Mouse (Mus musculus) midbrain, embryonic 16.5 days (tissue): ENCODE data around the gene Ccdc155. TPM values are rescaled to one million over a fixed set of nuclear protein-coding genes. Genes with fewer than 3 reads are reported as not detected.

Source experiments
- ATAC-seq: fragments of 200-750 bp; cut with Nextera tagmentation; 2 replicates; pipeline ENCODE4 v1.8.0; 2017; ENCODE audit warnings: moderate TSS enrichment
- H3K27ac ChIP-seq: fragments of 300-500 bp; sonication (generic); 2 replicates; pipeline ENCODE4 v1.5.1; 2014; ENCODE audit warnings: mild to moderate bottlenecking, low read length, mixed read lengths
- H3K27me3 ChIP-seq: fragments of 300-500 bp; sonication (generic); 2 replicates; pipeline ENCODE4 v1.6.1; 2014; ENCODE audit warnings: low read depth, low read length, mixed read lengths; ENCODE audit not compliant: control insufficient read depth, insufficient read depth
- H3K36me3 ChIP-seq: fragments of 300-500 bp; sonication (generic); 2 replicates; pipeline ENCODE4 v1.6.1; 2014; ENCODE audit warnings: mild to moderate bottlenecking, low read length, moderate library complexity, mixed read lengths; ENCODE audit not compliant: control insufficient read depth, insufficient read depth
- H3K4me1 ChIP-seq: fragments of 300-500 bp; sonication (generic); 2 replicates; pipeline ENCODE4 v1.6.1; 2014; ENCODE audit warnings: mild to moderate bottlenecking, low read length, mixed read lengths; ENCODE audit not compliant: control insufficient read depth, insufficient read depth
- H3K4me2 ChIP-seq: fragments of 300-500 bp; sonication (generic); 2 replicates; pipeline ENCODE4 v1.6.1; 2014; ENCODE audit warnings: mild to moderate bottlenecking, low read length, mixed read lengths
- H3K4me3 ChIP-seq: fragments of 300-500 bp; sonication (generic); 2 replicates; pipeline ENCODE4 v1.5.1; 2014; ENCODE audit warnings: low read depth, mild to moderate bottlenecking, low read length, moderate library complexity, mixed read lengths
- H3K9ac ChIP-seq: fragments of 300-500 bp; sonication (generic); 2 replicates; pipeline ENCODE4 v1.6.1; 2014; ENCODE audit warnings: low read depth, low read length, mixed read lengths
- H3K9me3 ChIP-seq: fragments of 300-500 bp; sonication (generic); replicated peaks from 2 replicates; pipeline ENCODE4 v1.6.1; 2014; ENCODE audit warnings: mild to moderate bottlenecking, low read length, mixed read lengths; ENCODE audit not compliant: control insufficient read depth, poor library complexity, severe bottlenecking
- WGBS: fragments of 180-500 bp; shearing (Covaris S2); extraction: QIAGEN DNeasy Blood & Tissue Kit; methylation state at CpG from one replicate; pipeline ENCODE4 v1.1.7; 2014; 5-methylcytosine and 5-hydroxymethylcytosine counted together
- polyA plus RNA-seq: library from polyadenylated mRNA; unstranded; fragments of >200 nt; fragmentation: Nextera tagmentation; extraction: Ambion mirVana; gene quantifications from 2 replicates; pipeline ENCODE4 v1.2.1, GENCODE M21; 2015

Ccdc155 gene
- polyA plus RNA-seq, 1 experiment from 2014 or later, result 0.45 TPM

DNA sequence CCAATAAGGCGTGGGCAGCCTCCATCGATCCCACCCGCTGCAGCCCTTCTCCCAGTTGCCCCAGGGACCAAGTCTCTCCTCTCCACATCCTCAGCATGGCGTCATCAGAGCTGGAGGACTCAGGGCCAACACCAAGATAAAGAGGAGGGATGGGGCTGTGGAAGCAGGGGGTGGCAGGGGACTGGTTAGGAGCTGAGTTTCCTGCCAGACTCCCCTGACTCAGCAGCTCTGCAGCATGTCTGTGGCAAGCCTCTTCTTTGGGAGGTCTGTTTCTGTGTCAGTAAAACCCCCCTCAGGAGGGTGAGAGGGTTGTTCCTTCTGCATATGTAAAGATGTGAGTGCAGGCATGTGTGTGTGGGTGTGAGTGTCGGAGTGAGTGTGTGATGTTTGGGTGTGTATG lies 7.7 kb downstream of the Ccdc155 start:
- H3K9ac ChIP-seq, result no peak overlapping the region

DNA sequence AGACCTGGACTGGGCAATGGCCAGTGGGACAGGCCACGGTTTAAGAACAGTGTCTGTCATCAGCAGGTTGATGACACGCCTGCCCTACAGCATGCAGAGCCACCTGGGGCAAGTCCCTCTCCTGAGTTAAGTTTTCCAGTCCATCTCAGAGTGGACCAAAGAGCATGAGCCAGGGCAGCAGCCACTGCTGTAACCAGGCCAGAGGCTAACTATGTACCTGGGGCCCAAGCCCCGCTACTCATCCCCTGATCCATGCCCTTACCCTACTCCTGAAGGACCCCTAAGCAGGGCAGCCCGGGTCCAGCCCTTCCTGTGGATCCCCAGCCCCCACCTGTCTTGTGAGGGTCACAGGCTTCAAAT lies 8.5 kb downstream of the Ccdc155 start:
- H3K4me1 ChIP-seq, result peaks cover 2% of the 10 kb centered on the region; the same call in 1 of the 2 replicates
- WGBS, result 80% methylated on average over 4 of the region's 4 CpGs

More for the DNA sequence above, 7.7 kb downstream of the Ccdc155 start:
- no peak overlapping the region for H3K27ac ChIP-seq
- no peak overlapping the region for H3K4me3 ChIP-seq
- H3K36me3 ChIP-seq, result no peaks in the 10 kb centered on the region
- ATAC-seq, result no peak
- H3K27me3 ChIP-seq, result no peaks in the 10 kb centered on the region
- H3K9me3 ChIP-seq, result no peaks in the 10 kb centered on the region
- H3K4me1 ChIP-seq, result peaks cover 2% of the 10 kb centered on the region; the same call in 1 of the 2 replicates
- 69% methylated on average over 5 of the region's 5 CpGs for WGBS
- H3K4me2 ChIP-seq, result no peak overlapping the region

GRCm38 (mm10) chr7:45195341-45196175 lies 9.1 kb downstream of the Ccdc155 start:
- Histone ChIP-seq H3K9ac (0 out of 2 replicates have a peak overlapping the region, but pooled peaks have one; percentile 30), H3K27ac (no peak overlapping the region), H3K4me1 (peaks cover 2% of the 10 kb centered on the region; the same call in 1 of the 2 replicates), H3K9me3 (no peaks in the 10 kb centered on the region), H3K36me3 (no peaks in the 10 kb centered on the region), H3K27me3 (no peaks in the 10 kb centered on the region), H3K4me3 (no peak overlapping the region), H3K4me2 (no peak overlapping the region)
- ATAC-seq, result no peak
- 57% methylated on average over 13 of the region's 13 CpGs for WGBS

More for the DNA sequence above, 8.5 kb downstream of the Ccdc155 start:
- Histone ChIP-seq H3K27ac (no peak overlapping the region), H3K4me2 (no peak overlapping the region), H3K9ac (no peak overlapping the region), H3K27me3 (no peaks in the 10 kb centered on the region), H3K4me3 (no peak overlapping the region), H3K9me3 (no peaks in the 10 kb centered on the region), H3K36me3 (no peaks in the 10 kb centered on the region)
- ATAC-seq, result no peak

- no peak for ATAC-seq
- H3K27ac ChIP-seq, result no peak overlapping the region
- H3K9ac ChIP-seq, result no peak overlapping the region
- peaks cover 2% of the 10 kb centered on the region; the same call in 1 of the 2 replicates for H3K4me1 ChIP-seq
- H3K27me3 ChIP-seq, result no peaks in the 10 kb centered on the region
- no peak overlapping the region for H3K4me3 ChIP-seq
- H3K9me3 ChIP-seq, result no peaks in the 10 kb centered on the region
- 72% methylated on average over 17 of the region's 17 CpGs for WGBS
- H3K36me3 ChIP-seq, result no peaks in the 10 kb centered on the region
- no peak overlapping the region for H3K4me2 ChIP-seq
These were observed 10.6 kb downstream of the Ccdc155 start for GRCm38 (mm10) chr7:45193871-45194785.

DNA sequence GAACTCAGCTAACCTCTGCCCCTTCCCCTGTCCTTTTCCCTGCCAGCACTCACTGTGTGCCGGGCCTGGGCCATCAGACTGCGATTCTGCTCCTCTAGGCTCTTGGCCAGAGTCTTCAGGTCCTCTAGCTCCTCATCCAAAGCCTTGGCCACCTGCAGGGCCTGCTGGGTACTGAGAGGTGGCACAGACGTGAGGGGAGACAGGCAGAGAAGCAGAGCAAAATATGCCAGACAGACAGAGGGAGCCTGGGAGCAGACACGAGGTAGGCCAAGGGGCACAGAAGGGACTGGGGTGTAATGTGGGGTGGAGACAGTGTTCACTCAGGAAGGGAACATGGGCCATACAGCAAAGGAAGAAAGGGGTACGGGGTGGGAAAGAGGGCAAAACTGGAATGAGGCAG lies 11.3 kb downstream of the Ccdc155 start:
- Histone ChIP-seq H3K9me3 (no peaks in the 10 kb centered on the region), H3K9ac (no peak overlapping the region), H3K36me3 (no peaks in the 10 kb centered on the region), H3K4me2 (no peak overlapping the region), H3K4me1 (peaks cover 2% of the 10 kb centered on the region; the same call in 1 of the 2 replicates), H3K27ac (no peak overlapping the region), H3K4me3 (no peak overlapping the region), H3K27me3 (no peaks in the 10 kb centered on the region)
- WGBS, result 67% methylated on average over 5 of the region's 5 CpGs
- ATAC-seq, result no peak

- WGBS, result 82% methylated on average over 7 of the region's 7 CpGs
- H3K36me3 ChIP-seq, result no peaks in the 10 kb centered on the region
- no peaks in the 10 kb centered on the region for H3K9me3 ChIP-seq
- H3K4me3 ChIP-seq, result no peak overlapping the region
- no peak overlapping the region for H3K27ac ChIP-seq
- H3K9ac ChIP-seq, result no peak overlapping the region
- peaks cover 1% of the 10 kb centered on the region; the same call in 1 of the 2 replicates for H3K27me3 ChIP-seq
- no peak for ATAC-seq
- no peaks in the 10 kb centered on the region for H3K4me1 ChIP-seq
- no peak overlapping the region for H3K4me2 ChIP-seq
These were observed 11.9 kb downstream of the Ccdc155 start for GRCm38 (mm10) chr7:45192585-45193310.

DNA sequence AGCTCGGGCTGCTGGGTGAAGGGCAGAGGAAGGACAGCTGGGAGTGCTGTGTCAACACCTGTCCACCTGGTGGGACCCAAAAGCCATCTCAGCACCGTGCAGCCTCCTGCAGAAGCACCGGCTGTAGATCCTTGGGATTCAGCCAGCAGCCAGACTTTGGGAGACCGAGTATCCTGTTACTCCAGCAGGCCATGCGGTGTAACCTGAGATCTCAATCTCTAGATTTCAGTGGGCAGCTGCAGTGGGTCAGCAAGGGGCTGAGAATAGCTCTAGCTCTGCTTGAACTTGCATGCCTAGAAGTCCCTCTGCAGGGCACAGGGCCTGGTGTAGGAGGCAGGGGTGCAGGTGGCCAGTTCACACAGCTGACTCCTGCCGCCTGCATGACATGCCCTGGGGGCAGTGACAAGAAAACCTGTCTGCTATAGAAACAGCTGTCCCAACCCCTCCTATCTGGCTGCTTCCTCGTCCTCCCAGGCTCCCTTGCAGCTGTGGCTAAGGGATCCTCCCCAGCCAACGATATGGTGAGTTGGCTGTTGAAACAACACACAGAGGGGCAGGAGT lies 12.8 kb downstream of the Ccdc155 start:
- ATAC-seq, result no peak
- Histone ChIP-seq H3K9me3 (no peaks in the 10 kb centered on the region), H3K27me3 (peaks cover 3% of the 10 kb centered on the region; the same call in 1 of the 2 replicates), H3K4me1 (no peaks in the 10 kb centered on the region), H3K4me2 (no peak overlapping the region), H3K36me3 (no peaks in the 10 kb centered on the region), H3K9ac (no peak overlapping the region), H3K27ac (no peak overlapping the region), H3K4me3 (no peak overlapping the region)
- WGBS, result 28% methylated on average over 8 of the region's 8 CpGs

DNA sequence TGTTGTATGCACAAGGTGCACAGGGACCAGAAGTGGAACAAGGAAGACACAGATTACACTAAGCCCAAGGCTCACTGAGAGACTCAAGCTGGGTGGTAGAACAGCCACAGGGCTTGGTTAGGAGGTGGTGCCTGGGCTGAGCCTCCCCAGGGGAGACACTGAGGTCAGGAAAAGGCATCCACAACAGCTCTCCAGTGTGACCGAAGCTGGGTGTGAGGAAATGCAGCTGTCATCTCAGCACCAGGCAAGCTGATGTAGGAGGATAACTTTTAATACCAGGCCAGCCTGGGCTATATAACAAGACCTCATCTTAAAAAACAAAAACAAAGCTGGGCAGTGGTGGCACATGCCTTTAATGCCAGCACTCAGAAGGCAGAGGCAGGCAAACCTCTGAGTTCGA lies 13.5 kb downstream of the Ccdc155 start:
- Histone ChIP-seq H3K4me3 (no peak overlapping the region), H3K36me3 (no peaks in the 10 kb centered on the region), H3K27me3 (peaks cover 3% of the 10 kb centered on the region; the same call in 1 of the 2 replicates), H3K9ac (no peak overlapping the region), H3K4me2 (no peak overlapping the region), H3K4me1 (no peaks in the 10 kb centered on the region), H3K9me3 (no peaks in the 10 kb centered on the region), H3K27ac (no peak overlapping the region)
- WGBS, result 81% methylated on average over 2 of the region's 2 CpGs
- ATAC-seq, result no peak
